Mouse (Mus musculus) heart, postnatal 14 days (tissue): Measurements from ENCODE around the gene Dpp6. TPM values are rescaled to one million over a fixed set of nuclear protein-coding genes. Genes with fewer than 3 reads are reported as not detected.

Source experiments
- DNase-seq, 2 experiments: peaks; one replicate each; pipeline ENCODE4 v3.0.0; 2021 to 2022
- intact Hi-C: fragments of 180-260 bp; cut with DNase I; formaldehyde crosslinking; loops from one replicate; pipeline ENCODE4 v1.15.1; 2025
- total RNA-seq, 2 experiments: library from RNA; stranded (reverse); gene quantifications; 2 replicates each; pipeline ENCODE4 v1.2.3; 2021

The Dpp6 gene
- total RNA-seq, 2 experiments from 2014 or later = 0.14 TPM; not detected in 1

- intact Hi-C loops = no loop called here
- DNase-seq = no peak
Measured at GRCm38 (mm10) chr5:26945169-26945920, 128.3 kb downstream of the Dpp6 start.

- DNase-seq = no peak
- intact Hi-C loops = no loop called here
Measured at GRCm38 (mm10) chr5:26969941-26970590, 153.1 kb downstream of the Dpp6 start.

GRCm38 (mm10) chr5:26973166-26973565, 156.2 kb downstream of the Dpp6 start:
- intact Hi-C loops = no loop called here
- DNase-seq = no peak

- no peak for DNase-seq
- intact Hi-C loops = no loop called here
Measured at GRCm38 (mm10) chr5:26979348-26979747, 162.3 kb downstream of the Dpp6 start.

GRCm38 (mm10) chr5:26979755-26980154, 162.8 kb downstream of the Dpp6 start:
- no peak for DNase-seq
- intact Hi-C loops = no loop called here

GRCm38 (mm10) chr5:26985114-26985513, 168.1 kb downstream of the Dpp6 start:
- intact Hi-C loops = no loop called here
- DNase-seq = no peak

GRCm38 (mm10) chr5:26991587-26991986, 174.6 kb downstream of the Dpp6 start:
- no peak for DNase-seq
- intact Hi-C loops = no loop called here

GRCm38 (mm10) chr5:27003537-27003936, 186.5 kb downstream of the Dpp6 start:
- intact Hi-C loops = no loop called here
- DNase-seq = no peak

- no peak for DNase-seq
- intact Hi-C loops = no loop called here
Measured at GRCm38 (mm10) chr5:27009157-27009556, 192.2 kb downstream of the Dpp6 start.

GRCm38 (mm10) chr5:27010582-27010981, 193.6 kb downstream of the Dpp6 start:
- DNase-seq = no peak
- intact Hi-C loops = no loop called here

GRCm38 (mm10) chr5:27018314-27018956, 201.4 kb downstream of the Dpp6 start:
- no peak for DNase-seq
- intact Hi-C loops = no loop called here

- intact Hi-C loops = no loop called here
- no peak for DNase-seq
Measured at GRCm38 (mm10) chr5:27028611-27029010, 211.6 kb downstream of the Dpp6 start.

- intact Hi-C loops = no loop called here
- no peak for DNase-seq
Measured at GRCm38 (mm10) chr5:27029784-27030183, 212.8 kb downstream of the Dpp6 start.

GRCm38 (mm10) chr5:27034858-27035257, 217.9 kb downstream of the Dpp6 start:
- no peak for DNase-seq
- intact Hi-C loops = no loop called here

- intact Hi-C loops = no loop called here
- no peak for DNase-seq
Measured at GRCm38 (mm10) chr5:27035291-27035690, 218.3 kb downstream of the Dpp6 start.

GRCm38 (mm10) chr5:27035891-27036290, 218.9 kb downstream of the Dpp6 start:
- intact Hi-C loops = no loop called here

GRCm38 (mm10) chr5:27037796-27038195, 220.8 kb downstream of the Dpp6 start:
- intact Hi-C loops = no loop called here
- DNase-seq = no peak

More at GRCm38 (mm10) chr5:27035891-27036290, 218.9 kb downstream of the Dpp6 start:
- DNase-seq = no peak

- no peak for DNase-seq
- intact Hi-C loops = no loop called here
Measured at GRCm38 (mm10) chr5:27048167-27048566, 231.2 kb downstream of the Dpp6 start.

- no peak for DNase-seq
- intact Hi-C loops = no loop called here
Measured at GRCm38 (mm10) chr5:27048926-27049325, 231.9 kb downstream of the Dpp6 start.

- no peak for DNase-seq
- intact Hi-C loops = no loop called here
Measured at GRCm38 (mm10) chr5:27049341-27050091, 232.5 kb downstream of the Dpp6 start.

GRCm38 (mm10) chr5:27051250-27051649, 234.2 kb downstream of the Dpp6 start:
- no peak for DNase-seq
- intact Hi-C loops = no loop called here
